Mouse (Mus musculus) spleen, adult 2 months (tissue): ENCODE measurements at regions not wholly inside any gene's neighbourhood (a gene's known extent, or its start where the extent isn't known, plus 50 kb on each side); places are given as distances from the start of the nearest gene placed in this dataset.

Experiments
- CTCF ChIP-seq: fragments of 200-500 bp; IDR thresholded peaks from 2 replicates; pipeline ENCODE4 v1.5.1; 2011; ENCODE audit warnings: mild to moderate bottlenecking, inconsistent platforms; ENCODE audit not compliant: insufficient read depth, insufficient read length, insufficient replicate concordance; ENCODE audit errors: extremely low read depth
- POLR2A ChIP-seq: fragments of 200-500 bp; IDR thresholded peaks from 2 replicates; pipeline ENCODE4 v1.6.1; 2011; ENCODE audit warnings: low read depth, low read length, inconsistent platforms

- TF ChIP-seq POLR2A (no peak), CTCF (no peak)
Measured at GRCm38 (mm10) chr2:178840975-178841374, 410.6 kb downstream of the Cdh26 start.
